Mouse (Mus musculus) liver, adult 2 months (tissue): ENCODE data around the gene Plau.
A peak's percentile ranks its signal among the peaks of the same experiment; 100 is the strongest.

Experiments used
- CTCF ChIP-seq: fragments of 200-500 bp; IDR thresholded peaks from 2 replicates; pipeline ENCODE4 v1.5.1; 2011; ENCODE audit warnings: low read depth, low read length, control low read depth
- POLR2A ChIP-seq: fragments of 200-500 bp; IDR thresholded peaks from 2 replicates; pipeline ENCODE4 v1.6.1; 2011; ENCODE audit warnings: low read length, control low read depth; ENCODE audit not compliant: insufficient read depth; ENCODE audit errors: extremely low read depth

- TF ChIP-seq CTCF = no peak
- TF ChIP-seq POLR2A = 0 out of 2 replicates have a peak, but pooled peaks have one; percentile 26
These were observed at the start of gene Plau for GRCm38 (mm10) chr14:20836171-20836904.
